Mouse (Mus musculus) olfactory bulb, adult 2 months (tissue): Measurements from ENCODE around the gene Fancc.

ENCODE experiments used
- CTCF ChIP-seq: fragments of 200-500 bp; IDR thresholded peaks from 2 replicates; pipeline ENCODE4 v1.5.1; 2012; ENCODE audit warnings: low read depth, mild to moderate bottlenecking, low read length, moderate library complexity; ENCODE audit not compliant: insufficient read depth
- POLR2A ChIP-seq: fragments of 200-500 bp; IDR thresholded peaks from 2 replicates; pipeline ENCODE4 v1.6.1; 2012; ENCODE audit warnings: mild to moderate bottlenecking, low read depth, low read length, moderate library complexity; ENCODE audit not compliant: insufficient read depth

GRCm38 (mm10) chr13:63244425-63244824 lies 252.7 kb downstream of the Fancc start:
- TF ChIP-seq CTCF (no peak), POLR2A (no peak)
